Mouse (Mus musculus): ENCODE measurements around the gene Gm10271. TPM values are rescaled to one million over a fixed set of nuclear protein-coding genes. Genes with fewer than 3 reads are reported as not detected.

The Gm10271 gene
- polyA plus RNA-seq, 1 experiment: not detected

- no peak for TF ChIP-seq CTCF (IDR thresholded peaks at IDR 0.05; ENCODE audit: control insufficient read depth, insufficient read depth, low read length)
- WGBS: 76% methylated on average over 4 of the region's 4 CpGs
- Histone ChIP-seq H3K4me3 (replicated peaks; ENCODE audit: control insufficient read depth, low read depth, low read length) (no peak overlapping the region), H3K4me1 (ENCODE audit: control insufficient read depth, insufficient read depth, low read length) (no peaks in the 10 kb centered on the region; the same call in 1 of the 2 replicates), H3K27ac (ENCODE audit: control insufficient read depth, insufficient read depth, low read depth, low read length, poor library complexity) (no peak overlapping the region)
Measured at GRCm38 (mm10) chr10:116968741-116969140, 3.7 kb downstream of the Gm10271 start.

GRCm38 (mm10) chr10:116966065-116966464 lies 6.3 kb downstream of the Gm10271 start:
- Histone ChIP-seq H3K4me1 (ENCODE audit: control insufficient read depth, insufficient read depth, low read length) (no peaks in the 10 kb centered on the region; the same call in 1 of the 2 replicates), H3K27ac (ENCODE audit: control insufficient read depth, insufficient read depth, low read depth, low read length, poor library complexity) (no peak overlapping the region), H3K4me3 (replicated peaks; ENCODE audit: control insufficient read depth, low read depth, low read length) (no peak overlapping the region)
- WGBS: 83% methylated on average over 6 of the region's 6 CpGs
- TF ChIP-seq POLR2A (IDR thresholded peaks at IDR 0.05; ENCODE audit: borderline replicate concordance, control insufficient read depth, low read depth, low read length): no peak
- TF ChIP-seq CTCF (IDR thresholded peaks at IDR 0.05; ENCODE audit: control insufficient read depth, insufficient read depth, low read length): no peak

GRCm38 (mm10) chr10:116965297-116965696 lies 7.1 kb downstream of the Gm10271 start:
- no peak overlapping the region for H3K27ac ChIP-seq (ENCODE audit: control insufficient read depth, insufficient read depth, low read depth, low read length, poor library complexity)
- TF ChIP-seq CTCF (IDR thresholded peaks at IDR 0.05; ENCODE audit: control insufficient read depth, insufficient read depth, low read length): no peak
- TF ChIP-seq POLR2A (IDR thresholded peaks at IDR 0.05; ENCODE audit: borderline replicate concordance, control insufficient read depth, low read depth, low read length): no peak
- H3K4me3 ChIP-seq (replicated peaks; ENCODE audit: control insufficient read depth, low read depth, low read length): no peak overlapping the region
- 74% methylated on average over 5 of the region's 5 CpGs for WGBS
- H3K4me1 ChIP-seq (ENCODE audit: control insufficient read depth, insufficient read depth, low read length): no peaks in the 10 kb centered on the region; the same call in 1 of the 2 replicates

DNA sequence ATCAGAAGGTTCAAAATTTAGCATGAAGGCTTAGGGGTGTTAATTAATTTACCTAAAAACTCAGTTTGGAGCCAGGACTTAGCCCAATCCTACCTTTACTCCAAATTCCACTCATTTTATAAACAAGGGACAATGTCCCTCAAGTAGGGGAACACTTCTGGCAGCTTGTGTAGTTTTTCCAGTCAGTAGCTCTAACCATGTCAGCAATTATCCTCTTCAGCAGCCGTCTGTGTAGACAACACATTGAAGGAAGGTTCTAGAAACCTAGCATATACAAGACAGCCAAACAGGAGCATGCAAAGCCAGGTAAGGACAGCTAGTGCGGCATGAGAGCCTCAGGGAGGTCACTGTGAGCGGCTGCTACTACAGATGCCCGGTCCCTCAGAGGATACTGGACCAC lies 7.8 kb downstream of the Gm10271 start:
- WGBS: 88% methylated on average over 4 of the region's 4 CpGs
- no peak overlapping the region for H3K27ac ChIP-seq (ENCODE audit: control insufficient read depth, insufficient read depth, low read depth, low read length, poor library complexity)
- H3K4me3 ChIP-seq (replicated peaks; ENCODE audit: control insufficient read depth, low read depth, low read length): no peak overlapping the region
- TF ChIP-seq POLR2A (IDR thresholded peaks at IDR 0.05; ENCODE audit: borderline replicate concordance, control insufficient read depth, low read depth, low read length): no peak
- no peak for TF ChIP-seq CTCF (IDR thresholded peaks at IDR 0.05; ENCODE audit: control insufficient read depth, insufficient read depth, low read length)
- H3K4me1 ChIP-seq (ENCODE audit: control insufficient read depth, insufficient read depth, low read length): no peaks in the 10 kb centered on the region; the same call in 1 of the 2 replicates

DNA sequence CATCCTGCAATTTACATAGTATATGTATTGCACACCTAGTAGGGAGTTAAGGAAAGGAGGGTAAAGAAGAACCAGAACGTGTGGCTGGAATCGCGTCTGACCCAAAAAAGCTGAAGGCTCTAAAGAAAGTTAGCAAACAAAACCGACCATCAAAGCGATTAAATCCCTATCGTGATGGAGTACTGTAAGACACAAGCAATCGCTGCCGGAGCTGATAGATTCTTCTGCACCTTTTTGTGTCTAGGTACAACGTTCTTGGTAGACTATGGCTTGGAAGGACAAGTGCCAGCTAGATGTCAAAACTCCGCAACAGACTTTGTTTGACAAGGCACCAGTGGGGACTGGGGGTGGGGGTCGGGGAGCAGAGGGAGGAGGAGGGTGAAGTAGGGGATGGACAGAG lies 8.3 kb downstream of the Gm10271 start:
- 85% methylated on average over 11 of the region's 11 CpGs for WGBS

DNA sequence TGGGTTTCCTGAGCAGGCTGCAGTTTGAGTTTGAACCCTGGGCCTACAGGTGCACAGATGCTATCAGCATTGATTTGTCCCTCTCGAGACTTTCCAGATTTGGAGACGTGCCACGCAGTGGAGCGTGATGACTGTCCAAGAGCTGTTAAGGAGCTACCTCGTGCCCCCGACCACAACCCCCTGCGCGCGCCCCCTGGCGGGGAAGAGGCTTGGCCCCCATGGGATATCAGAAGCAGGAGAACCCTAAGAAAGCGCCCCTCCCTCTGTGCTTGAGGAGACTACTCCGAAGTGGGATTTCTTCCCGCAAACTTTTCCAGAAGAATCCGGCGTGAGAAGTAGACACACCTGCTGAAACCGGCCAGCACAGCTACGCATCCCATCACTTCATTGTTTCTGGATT lies 9.6 kb downstream of the Gm10271 start:
- 78% methylated on average over 17 of the region's 17 CpGs for WGBS
- TF ChIP-seq CTCF (IDR thresholded peaks at IDR 0.05; ENCODE audit: control insufficient read depth, insufficient read depth, low read length) (no peak), POLR2A (IDR thresholded peaks at IDR 0.05; ENCODE audit: borderline replicate concordance, control insufficient read depth, low read depth, low read length) (no peak)
- H3K4me3 ChIP-seq (replicated peaks; ENCODE audit: control insufficient read depth, low read depth, low read length): no peak overlapping the region
- no peaks in the 10 kb centered on the region; the same call in 1 of the 2 replicates for H3K4me1 ChIP-seq (ENCODE audit: control insufficient read depth, insufficient read depth, low read length)
- no peak overlapping the region for H3K27ac ChIP-seq (ENCODE audit: control insufficient read depth, insufficient read depth, low read depth, low read length, poor library complexity)

More for the DNA sequence above, 8.3 kb downstream of the Gm10271 start:
- Histone ChIP-seq H3K4me3 (replicated peaks; ENCODE audit: control insufficient read depth, low read depth, low read length) (no peak overlapping the region), H3K4me1 (ENCODE audit: control insufficient read depth, insufficient read depth, low read length) (no peaks in the 10 kb centered on the region; the same call in 1 of the 2 replicates), H3K27ac (ENCODE audit: control insufficient read depth, insufficient read depth, low read depth, low read length, poor library complexity) (no peak overlapping the region)
- TF ChIP-seq CTCF (IDR thresholded peaks at IDR 0.05; ENCODE audit: control insufficient read depth, insufficient read depth, low read length) (no peak), POLR2A (IDR thresholded peaks at IDR 0.05; ENCODE audit: borderline replicate concordance, control insufficient read depth, low read depth, low read length) (no peak)

GRCm38 (mm10) chr10:116962152-116962551 lies 10.3 kb downstream of the Gm10271 start:
- no peak overlapping the region for H3K4me3 ChIP-seq (replicated peaks; ENCODE audit: control insufficient read depth, low read depth, low read length)

DNA sequence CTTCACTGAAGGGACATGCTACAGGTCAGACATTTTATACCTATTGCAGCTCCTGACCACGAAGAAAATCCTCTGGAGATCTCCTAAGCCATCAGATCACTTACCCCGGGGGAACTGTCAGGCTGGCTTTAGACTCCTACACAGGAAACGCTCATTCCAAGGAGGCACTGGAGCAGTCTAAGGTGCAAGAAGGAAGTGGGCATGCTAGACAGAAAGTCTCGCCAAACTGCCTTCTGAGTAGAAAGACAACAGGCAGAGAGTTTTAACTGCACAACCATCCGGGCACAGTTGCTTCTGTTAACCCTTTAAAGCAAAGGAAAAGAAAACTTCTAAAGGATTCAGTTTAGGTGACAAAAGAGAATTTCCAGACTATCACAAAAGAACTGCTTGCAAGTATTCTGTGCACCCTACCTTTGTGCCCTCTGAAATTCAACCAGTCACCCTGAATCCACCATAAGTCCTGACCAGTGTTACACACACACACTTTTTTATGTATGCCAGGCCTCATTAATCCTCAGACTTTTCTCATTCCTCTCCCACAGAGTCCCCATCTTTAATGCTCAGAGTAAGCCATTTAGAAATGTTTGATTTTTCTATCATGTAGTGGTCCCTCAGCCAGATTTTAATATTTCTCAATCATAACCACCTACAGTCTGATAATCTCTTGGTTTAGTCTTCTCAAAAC lies 14.4 kb downstream of the Gm10271 start:
- 11% methylated on average over 5 of the region's 5 CpGs for WGBS
- H3K27ac ChIP-seq (ENCODE audit: control insufficient read depth, insufficient read depth, low read depth, low read length, poor library complexity): no peak overlapping the region
- no peak overlapping the region for H3K4me3 ChIP-seq (replicated peaks; ENCODE audit: control insufficient read depth, low read depth, low read length)
- no peaks in the 10 kb centered on the region; the same call in 1 of the 2 replicates for H3K4me1 ChIP-seq (ENCODE audit: control insufficient read depth, insufficient read depth, low read length)
- no peak for TF ChIP-seq CTCF (IDR thresholded peaks at IDR 0.05; ENCODE audit: control insufficient read depth, insufficient read depth, low read length)
- no peak for TF ChIP-seq POLR2A (IDR thresholded peaks at IDR 0.05; ENCODE audit: borderline replicate concordance, control insufficient read depth, low read depth, low read length)

More at GRCm38 (mm10) chr10:116962152-116962551, 10.3 kb downstream of the Gm10271 start:
- no peak overlapping the region for H3K27ac ChIP-seq (ENCODE audit: control insufficient read depth, insufficient read depth, low read depth, low read length, poor library complexity)
- no peaks in the 10 kb centered on the region; the same call in 1 of the 2 replicates for H3K4me1 ChIP-seq (ENCODE audit: control insufficient read depth, insufficient read depth, low read length)
- no peak for TF ChIP-seq CTCF (IDR thresholded peaks at IDR 0.05; ENCODE audit: control insufficient read depth, insufficient read depth, low read length)
- 86% methylated on average over 14 of the region's 14 CpGs for WGBS

Measured in bone marrow, adult 2 months (tissue).